Mouse (Mus musculus) G1E (cell line): Measurements from ENCODE around the gene Nek8.

Source experiments
- CTCF ChIP-seq: IDR thresholded peaks from 2 replicates; pipeline ENCODE4 v1.5.1; 2012; ENCODE audit warnings: low read depth, low read length, inconsistent platforms, mixed read lengths
- GATA1 ChIP-seq: IDR thresholded peaks from 2 replicates; pipeline ENCODE4 v1.6.1; 2012; ENCODE audit warnings: borderline replicate concordance, low read length, inconsistent platforms, mixed read lengths
- GATA2 ChIP-seq: IDR thresholded peaks from 2 replicates; pipeline ENCODE4 v1.6.1; 2012; ENCODE audit warnings: low read depth, low read length, inconsistent platforms, borderline replicate concordance
- POLR2AphosphoS5 ChIP-seq: IDR thresholded peaks from 2 replicates; pipeline ENCODE4 v1.6.1; 2012; ENCODE audit warnings: low read depth, low read length, inconsistent platforms; ENCODE audit not compliant: insufficient replicate concordance

GRCm38 (mm10) chr11:78136132-78136531, 40.3 kb downstream of the Nek8 start:
- no peak for TF ChIP-seq CTCF
- TF ChIP-seq POLR2AphosphoS5: no peak
- TF ChIP-seq GATA2: no peak
- TF ChIP-seq GATA1: no peak
